Mouse (Mus musculus): ENCODE data around the gene Mettl25.

Mettl25 gene

DNA sequence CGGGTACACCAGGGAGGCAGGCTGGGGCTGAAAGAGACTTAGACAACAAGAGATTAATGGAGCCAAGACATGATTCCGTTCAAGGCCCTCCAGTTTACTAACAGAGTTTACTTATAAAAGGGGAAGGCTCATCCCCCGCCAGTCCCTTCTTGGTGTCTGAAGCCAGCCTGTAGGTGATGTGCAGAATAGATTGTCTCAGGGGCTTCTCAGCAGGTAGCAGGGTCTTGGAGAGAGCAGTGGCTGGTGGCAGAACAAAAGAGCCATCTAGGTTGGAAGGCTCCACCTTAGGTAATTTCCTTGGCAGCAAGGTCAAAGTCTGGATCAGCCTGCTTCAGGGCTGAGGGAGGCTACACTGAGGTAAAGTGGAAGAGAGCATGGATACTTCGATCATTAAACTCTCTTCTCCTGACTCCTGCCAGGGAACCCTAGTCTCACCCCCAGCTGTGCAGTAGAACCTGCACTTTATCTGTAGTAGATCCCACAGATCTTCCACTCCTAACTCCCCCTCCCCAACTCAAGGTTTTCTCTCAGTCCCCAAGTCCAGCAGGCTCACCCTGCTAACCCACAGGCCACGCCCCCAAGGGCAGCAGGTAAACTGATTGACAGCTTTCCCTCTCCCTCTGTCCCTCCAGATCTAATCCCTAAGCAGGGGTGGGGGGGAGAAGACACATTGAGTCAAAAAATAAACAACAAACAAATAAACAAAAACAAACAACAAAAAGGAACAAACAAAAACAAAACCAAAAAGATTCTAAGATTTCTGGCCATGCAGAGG lies 87.2 kb downstream of the Mettl25 start:
- in situ Hi-C loops (cut with MboI, MseI): no loop called here

DNA sequence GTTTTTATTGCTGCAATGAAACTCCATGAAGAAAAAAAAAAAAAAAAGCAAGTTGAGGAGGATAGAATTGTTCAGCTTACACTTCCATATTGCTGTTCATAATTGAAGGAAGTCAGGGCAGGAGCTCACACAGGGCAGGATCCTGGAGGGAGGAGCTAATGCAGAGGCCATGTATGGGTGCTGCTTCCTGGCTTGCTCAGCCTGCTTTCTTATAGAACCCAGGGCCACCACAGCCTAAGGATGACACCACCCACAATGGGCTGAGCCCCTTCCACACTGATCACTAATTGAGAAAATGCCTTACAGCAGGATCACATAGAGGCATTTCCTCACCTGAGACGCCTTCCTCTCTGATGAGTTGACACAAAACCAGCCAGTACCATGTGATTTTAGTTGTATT lies 95.2 kb downstream of the Mettl25 start:
- in situ Hi-C loops (cut with MboI, MseI): no loop called here

DNA sequence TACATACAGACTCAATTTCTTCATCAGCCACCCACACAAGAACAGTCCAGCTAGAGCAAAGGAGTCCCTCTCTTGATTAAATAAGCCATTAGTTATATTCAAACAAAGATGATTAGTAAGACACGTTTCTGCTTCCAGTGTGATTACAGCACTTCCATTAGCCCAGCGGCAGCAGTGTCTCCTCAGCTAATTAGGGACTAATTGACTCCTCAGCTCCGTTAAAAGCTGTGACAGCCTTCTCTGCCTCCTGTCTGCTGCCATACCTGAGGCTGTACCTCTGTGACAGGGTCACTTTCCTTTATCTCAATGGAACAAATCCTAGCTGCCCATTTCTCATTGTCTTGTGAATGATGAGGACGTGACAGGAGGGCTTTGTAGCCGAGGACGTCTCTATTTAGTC lies 99.4 kb downstream of the Mettl25 start:
- in situ Hi-C loops (cut with MboI, MseI): no loop called here

DNA sequence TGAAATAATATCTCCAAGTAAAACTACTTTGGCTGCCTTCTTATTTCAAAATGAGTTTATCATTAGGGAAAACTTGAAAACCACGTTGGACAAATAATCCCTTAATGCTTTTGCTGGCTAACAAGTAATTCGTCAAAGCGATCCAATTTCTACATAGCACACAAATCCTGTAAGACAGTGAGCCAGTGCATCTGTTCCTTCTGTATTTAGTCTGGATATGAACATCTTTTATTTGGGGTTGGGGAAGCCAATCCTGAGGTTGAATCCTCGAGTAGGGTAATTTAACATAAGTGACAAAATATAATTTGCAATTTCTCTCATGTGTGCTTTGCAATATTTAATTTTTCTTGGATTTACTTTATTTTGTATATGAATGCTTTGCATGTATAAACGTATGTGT lies 102.2 kb downstream of the Mettl25 start:
- in situ Hi-C loops (cut with MboI, MseI): no loop called here

DNA sequence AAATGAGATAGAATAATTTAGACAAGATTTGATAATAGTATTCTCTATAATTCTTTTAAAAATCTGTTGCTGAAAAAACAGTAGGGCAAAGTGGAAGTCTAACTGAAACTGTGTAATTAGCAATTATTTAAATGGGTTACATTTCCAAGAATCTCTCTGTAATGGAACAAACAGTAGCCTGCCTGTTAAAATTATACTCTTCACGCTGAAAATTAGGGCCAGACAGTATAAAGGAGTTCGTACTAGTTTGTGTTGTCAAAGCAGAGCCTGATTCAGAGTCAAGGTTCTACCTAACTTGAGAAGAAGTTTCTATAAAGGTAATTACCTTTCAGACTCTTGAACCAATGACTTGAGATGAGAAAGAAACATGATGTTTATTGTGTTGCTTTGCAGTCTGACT lies 113.4 kb downstream of the Mettl25 start:
- in situ Hi-C loops (cut with MboI, MseI): no loop called here

DNA sequence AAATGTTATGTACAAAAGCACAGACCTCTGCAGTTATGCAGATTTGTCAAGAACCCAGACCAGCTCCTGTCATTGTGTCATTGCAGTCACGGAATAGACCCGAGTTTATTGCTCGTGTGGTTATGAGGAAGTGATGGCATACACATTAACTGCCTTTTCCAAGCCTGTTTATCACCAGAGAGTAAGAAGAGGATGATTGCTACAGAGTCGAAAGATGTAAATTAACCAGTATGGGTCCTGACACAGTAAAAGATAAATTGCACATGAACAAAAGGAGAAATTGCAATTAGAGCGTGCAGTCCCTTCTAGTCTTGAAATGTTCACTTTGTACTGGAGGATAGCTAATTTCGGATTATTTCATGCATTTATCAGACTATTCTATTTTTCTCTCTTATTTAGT lies 113.8 kb downstream of the Mettl25 start:
- in situ Hi-C loops (cut with MboI, MseI): no loop called here

DNA sequence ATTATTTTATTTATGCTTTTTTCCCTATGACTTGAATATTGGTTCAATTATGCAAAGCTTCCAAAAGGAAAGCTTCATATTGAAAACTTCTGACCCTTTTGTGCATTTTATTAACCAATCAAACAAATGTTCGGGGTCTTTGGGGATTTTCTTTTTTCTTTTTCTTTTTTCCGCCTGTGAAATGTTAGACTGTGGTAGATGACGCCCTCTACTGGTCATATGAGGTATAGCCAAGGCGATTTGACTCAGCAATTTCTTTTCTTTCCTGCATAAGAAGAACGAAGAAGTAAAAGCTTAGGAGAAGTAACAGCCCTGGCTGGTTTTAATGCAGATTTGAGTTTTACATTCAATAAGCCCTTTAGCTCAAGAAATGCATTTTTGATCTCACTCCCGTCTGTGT lies 126.3 kb downstream of the Mettl25 start:
- in situ Hi-C loops (cut with MboI, MseI): no loop called here

DNA sequence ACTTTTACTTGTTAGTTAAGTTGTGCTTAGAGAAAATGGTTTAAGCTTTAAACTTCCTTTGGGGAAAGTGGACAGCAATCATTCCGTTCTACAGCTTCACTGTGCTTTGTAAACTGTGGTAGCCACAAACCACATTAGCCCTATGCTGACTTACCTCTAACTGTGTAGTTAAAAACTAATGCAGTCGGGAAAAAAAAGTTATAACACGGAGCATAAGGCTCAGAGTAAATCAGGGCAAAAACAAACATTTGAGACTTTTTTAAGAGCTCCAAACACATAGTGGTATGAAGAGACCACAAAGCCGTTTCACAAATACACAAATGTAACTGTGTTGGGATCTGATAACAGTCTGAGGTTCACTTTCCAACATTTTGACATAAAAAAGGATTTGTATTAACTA lies 126.8 kb downstream of the Mettl25 start:
- in situ Hi-C loops (cut with MboI, MseI): no loop called here

DNA sequence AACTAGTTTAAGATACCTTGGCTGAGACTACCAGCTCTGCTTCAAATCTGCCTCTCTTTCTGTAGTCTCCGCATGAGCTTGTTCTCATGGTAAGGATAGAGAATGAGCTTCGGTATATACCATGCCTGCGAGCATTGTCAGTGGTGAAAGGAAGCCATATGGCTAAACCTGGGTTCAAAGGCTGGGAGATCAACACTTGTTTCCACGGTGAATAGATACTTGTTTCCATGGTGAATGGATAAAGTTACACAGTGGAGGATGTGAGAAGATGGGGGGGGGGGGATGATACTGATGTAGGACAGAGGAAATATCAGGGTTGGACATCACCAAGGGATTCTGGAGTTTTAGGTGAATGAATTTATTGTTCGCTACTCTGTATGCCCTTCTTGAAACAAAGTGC lies 128.0 kb downstream of the Mettl25 start:
- in situ Hi-C loops (cut with MboI, MseI): no loop called here
